Mouse (Mus musculus) ES-Bruce4 (cell line): Measurements from ENCODE around the gene Snx9.

Experiments used
- CTCF ChIP-seq: IDR thresholded peaks from one replicate; pipeline ENCODE4 v1.8.1; 2011; ENCODE audit warnings: low read depth, low read length
- EP300 ChIP-seq: IDR thresholded peaks from 2 replicates; pipeline ENCODE4 v1.6.1; 2011; ENCODE audit warnings: low read depth, low read length; ENCODE audit not compliant: insufficient read depth
- POLR2A ChIP-seq: IDR thresholded peaks from one replicate; pipeline ENCODE4 v1.8.1; 2011; ENCODE audit warnings: low read length; ENCODE audit not compliant: insufficient read depth

GRCm38 (mm10) chr17:5814641-5814920 lies 26.5 kb upstream of the Snx9 start:
- TF ChIP-seq CTCF (no peak), POLR2A (no peak), EP300 (no peak)
